Mouse (Mus musculus): Measurements from ENCODE around the gene Rnf150. TPM values are rescaled to one million over a fixed set of nuclear protein-coding genes. Genes with fewer than 3 reads are reported as not detected.

The Rnf150 gene
- total and polyA plus RNA-seq, 3 experiments = not detected

GRCm38 (mm10) chr8:83067906-83068305 is 204.8 kb downstream of the Rnf150 start:
- no peak overlapping the region for H3K27ac ChIP-seq (ENCODE audit: control insufficient read depth, low read depth, low read length)
- no peak overlapping the region for H3K9ac ChIP-seq (ENCODE audit: control insufficient read depth, low read depth, low read length, poor library complexity, severe bottlenecking)
- no peak for TF ChIP-seq CHD2 (IDR thresholded peaks at IDR 0.05; ENCODE audit: low read length)
- no peak for TF ChIP-seq ETS1 (IDR thresholded peaks at IDR 0.05; ENCODE audit: low read depth, low read length)
- TF ChIP-seq MYC (IDR thresholded peaks at IDR 0.05; ENCODE audit: low read depth, low read length) = no peak
- no peak for TF ChIP-seq NELFE (IDR thresholded peaks at IDR 0.05; ENCODE audit: low read depth, low read length)
- no peak for TF ChIP-seq MYB (IDR thresholded peaks at IDR 0.05; ENCODE audit: low read depth, low read length)
- TF ChIP-seq POLR2AphosphoS2 (IDR thresholded peaks at IDR 0.05; ENCODE audit: low read length) = no peak
- TF ChIP-seq E2F4 (IDR thresholded peaks at IDR 0.05; ENCODE audit: borderline replicate concordance, low read depth, low read length) = no peak
- no peak for TF ChIP-seq MEF2A (IDR thresholded peaks at IDR 0.05; ENCODE audit: extremely low read depth, insufficient replicate concordance, low read depth, low read length, poor library complexity, severe bottlenecking)
- no peak for TF ChIP-seq SIN3A (IDR thresholded peaks at IDR 0.05; ENCODE audit: low read length)
- no peak for TF ChIP-seq POLR2A (IDR thresholded peaks at IDR 0.05; ENCODE audit: control insufficient read depth in 1 of 2, insufficient read depth in 1 of 2, low read depth in 1 of 2, low read length in 2 of 2, poor library complexity in 1 of 2)
- no peak for TF ChIP-seq TAL1 (IDR thresholded peaks at IDR 0.05; ENCODE audit: low read length)
- TF ChIP-seq BHLHE40 (IDR thresholded peaks at IDR 0.05; ENCODE audit: borderline replicate concordance, low read depth, low read length) = no peak
- no peak for TF ChIP-seq ZMIZ1 (IDR thresholded peaks at IDR 0.05; ENCODE audit: low read depth, low read length)
- no peak for TF ChIP-seq CHD1 (IDR thresholded peaks at IDR 0.05; ENCODE audit: low read depth, low read length)
- no peak for TF ChIP-seq RAD21 (IDR thresholded peaks at IDR 0.05; ENCODE audit: low read depth, low read length)
- TF ChIP-seq UBTF (IDR thresholded peaks at IDR 0.05; ENCODE audit: borderline replicate concordance, insufficient read depth, low read depth, low read length) = no peak
- no peak for DNase-seq (ENCODE audit: low read depth, low spot score)
- no peaks in the 10 kb centered on the region for H3K4me1 ChIP-seq (ENCODE audit: control insufficient read depth in 1 of 2, insufficient read depth in 2 of 2, low read length in 2 of 2)
- H3K4me3 ChIP-seq (ENCODE audit: control insufficient read depth in 1 of 2, insufficient read depth in 1 of 2, low read depth in 2 of 2, low read length in 2 of 2) = no peak overlapping the region
- no peaks in the 10 kb centered on the region for H3K36me3 ChIP-seq (ENCODE audit: control insufficient read depth in 1 of 2, insufficient read depth in 2 of 2, low read length in 2 of 2)
- no peaks in the 10 kb centered on the region for H3K79me2 ChIP-seq (ENCODE audit: control insufficient read depth, insufficient read depth, low read length, poor library complexity)
- H3K9me3 ChIP-seq (replicated peaks; ENCODE audit: insufficient read depth, low read length) = no peaks in the 10 kb centered on the region
- no peaks in the 10 kb centered on the region for H3K27me3 ChIP-seq (ENCODE audit: control insufficient read depth in 1 of 2, insufficient read depth in 2 of 2, low read length in 2 of 2)

- H3K4me3 ChIP-seq (ENCODE audit: control insufficient read depth in 1 of 2, insufficient read depth in 1 of 2, low read depth in 2 of 2, low read length in 2 of 2) = no peak overlapping the region
- no peaks in the 10 kb centered on the region for H3K4me1 ChIP-seq (ENCODE audit: control insufficient read depth in 1 of 2, insufficient read depth in 2 of 2, low read length in 2 of 2)
- no peaks in the 10 kb centered on the region for H3K9me3 ChIP-seq (replicated peaks; ENCODE audit: insufficient read depth, low read length)
- no peak for TF ChIP-seq ELF1 (IDR thresholded peaks at IDR 0.05; ENCODE audit: low read depth, low read length)
- H3K27me3 ChIP-seq (ENCODE audit: control insufficient read depth in 1 of 2, insufficient read depth in 2 of 2, low read length in 2 of 2) = no peaks in the 10 kb centered on the region
- H3K9ac ChIP-seq (ENCODE audit: control insufficient read depth, low read depth, low read length, poor library complexity, severe bottlenecking) = no peak overlapping the region
- no peaks in the 10 kb centered on the region for H3K79me2 ChIP-seq (ENCODE audit: control insufficient read depth, insufficient read depth, low read length, poor library complexity)
- H3K36me3 ChIP-seq (ENCODE audit: control insufficient read depth in 1 of 2, insufficient read depth in 2 of 2, low read length in 2 of 2) = no peaks in the 10 kb centered on the region
- no peak for DNase-seq (ENCODE audit: low read depth, low spot score)
- H3K27ac ChIP-seq (ENCODE audit: control insufficient read depth, low read depth, low read length) = no peak overlapping the region
Observed at GRCm38 (mm10) chr8:83074248-83074647, 211.1 kb downstream of the Rnf150 start.

All from MEL (cell line).